Mouse (Mus musculus): ENCODE measurements around the gene Rcor1.

Rcor1 gene

DNA sequence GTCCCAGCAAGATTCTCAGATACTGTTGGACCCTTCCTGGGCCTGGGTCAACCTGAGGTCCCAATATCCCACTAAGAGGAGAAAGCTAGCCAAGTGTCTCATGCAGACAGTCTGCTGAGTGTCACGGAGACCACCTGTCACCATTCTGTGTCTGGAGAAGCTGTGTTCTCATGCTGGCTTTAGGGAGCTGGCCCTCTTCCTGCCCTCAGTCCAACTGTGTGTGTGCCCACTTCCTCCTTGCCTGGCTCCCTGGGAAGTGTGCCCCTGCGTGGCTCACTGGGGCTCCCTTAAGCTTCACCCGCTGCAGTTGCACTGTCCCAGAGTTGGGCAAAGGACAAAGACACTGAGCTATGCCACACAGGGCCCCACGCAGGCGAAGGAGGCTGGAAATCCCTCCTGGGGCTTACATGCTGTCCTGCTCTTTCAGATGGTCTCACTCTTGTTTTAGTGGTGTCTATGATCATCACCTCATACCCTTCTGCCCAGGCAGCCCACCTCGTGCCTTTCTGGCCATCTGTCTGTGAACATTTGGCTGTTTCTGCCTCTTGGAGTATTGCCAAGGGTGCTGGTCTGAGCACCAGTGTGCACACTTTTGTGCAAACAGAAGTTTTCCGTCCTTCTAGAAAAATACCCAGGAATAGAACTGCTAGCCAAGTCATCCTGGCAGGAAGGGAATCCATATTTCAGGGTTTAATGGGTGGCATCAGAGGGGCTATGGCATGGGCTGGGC, 114.0 kb downstream of the Rcor1 start:
- in situ Hi-C loops (cut with MboI; ENCODE audit: unreplicated experiment in 2 of 2) = no loop called here

DNA sequence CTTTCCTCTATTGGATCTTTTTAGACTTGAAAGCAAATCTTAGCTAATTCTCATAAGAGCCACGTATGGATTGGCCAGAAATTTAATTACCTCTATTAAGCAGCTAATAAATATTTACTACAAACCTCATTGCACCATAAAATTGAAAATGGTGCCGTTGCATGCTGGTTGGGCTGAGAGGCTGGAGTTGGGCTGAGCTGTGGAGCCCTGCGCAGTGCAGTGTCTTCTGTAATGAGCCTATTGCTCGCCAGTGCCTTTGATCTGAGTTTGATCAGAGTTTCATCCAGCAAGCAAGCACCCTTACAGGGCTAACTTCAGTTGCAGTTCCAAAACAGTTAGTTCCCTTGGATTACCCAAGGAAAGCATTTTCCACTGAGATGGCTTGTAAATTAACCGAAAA, 114.8 kb downstream of the Rcor1 start:
- in situ Hi-C loops (cut with MboI; ENCODE audit: unreplicated experiment in 2 of 2) = no loop called here

DNA sequence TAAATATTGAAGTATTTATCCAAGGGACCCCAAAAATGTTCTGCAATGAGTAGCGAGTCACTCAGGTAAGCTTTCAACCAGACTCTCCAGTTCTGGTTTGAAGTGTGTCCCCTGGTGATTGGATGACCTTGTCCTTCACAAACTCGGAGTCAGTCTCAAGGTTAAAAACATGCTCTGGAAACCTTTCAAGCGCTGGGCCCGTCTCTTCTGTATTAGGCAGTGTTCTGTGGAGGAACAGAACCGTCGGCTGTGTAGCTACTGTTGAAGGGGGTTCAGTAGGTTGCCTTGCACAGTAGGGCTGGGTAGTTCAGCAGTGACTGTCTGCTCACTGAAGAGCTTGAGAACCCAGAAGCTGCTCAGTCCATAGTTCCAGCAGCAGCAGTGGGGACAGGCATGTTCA, 115.5 kb downstream of the Rcor1 start:
- in situ Hi-C loops (cut with MboI; ENCODE audit: unreplicated experiment in 2 of 2) = no loop called here

GRCm38 (mm10) chr12:111155756-111156155, 116.6 kb downstream of the Rcor1 start:
- in situ Hi-C loops (cut with MboI; ENCODE audit: unreplicated experiment in 2 of 2) = no loop called here

GRCm38 (mm10) chr12:111159659-111160428, 120.7 kb downstream of the Rcor1 start:
- in situ Hi-C loops (cut with MboI; ENCODE audit: unreplicated experiment in 2 of 2) = loop anchor here in 1 of 2 experiments (10.0 kb wide), 1 partner anchor 1455 kb away; no protein-coding TSS in a partner anchor

DNA sequence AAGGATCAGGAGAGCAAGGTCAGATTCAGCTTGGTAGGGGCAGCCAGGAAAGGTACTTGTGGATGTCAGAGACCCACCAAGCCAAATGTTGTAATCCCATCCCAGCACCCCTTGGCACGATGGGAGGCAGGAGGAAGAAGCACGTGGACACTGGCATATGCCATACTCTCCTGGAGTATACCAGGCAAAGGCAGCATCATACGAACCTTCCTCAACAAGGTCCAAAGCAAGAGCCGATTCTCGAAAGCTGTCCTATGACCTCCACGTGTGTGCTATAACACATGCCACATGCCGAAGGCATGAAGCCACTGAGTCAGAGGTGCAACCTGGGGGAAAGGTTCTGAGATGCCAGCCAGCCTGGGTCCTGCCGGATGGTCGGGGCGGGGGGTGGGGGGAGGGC, 121.7 kb downstream of the Rcor1 start:
- in situ Hi-C loops (cut with MboI; ENCODE audit: unreplicated experiment in 2 of 2) = loop anchor here in 1 of 2 experiments (10.0 kb wide), 1 partner anchor 1454 kb away; no protein-coding TSS in a partner anchor

DNA sequence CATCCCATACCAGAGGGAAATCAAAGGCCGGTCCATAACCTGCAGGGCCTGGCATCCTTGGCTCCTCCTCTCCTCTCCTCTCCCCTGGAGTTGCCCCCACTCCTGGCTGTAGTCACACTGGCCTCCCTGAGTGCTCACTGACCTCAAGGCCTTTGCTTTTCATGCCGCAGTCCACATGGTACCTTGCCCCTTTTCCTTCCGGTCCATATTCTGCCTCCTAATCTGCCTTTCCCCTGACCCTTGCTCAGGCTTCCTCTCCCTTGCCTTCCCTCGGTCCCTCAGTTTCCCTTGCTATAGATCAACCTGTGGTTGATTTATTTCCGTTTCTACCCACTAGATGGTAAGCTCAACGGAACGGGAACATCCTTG, 122.8 kb downstream of the Rcor1 start:
- in situ Hi-C loops (cut with MboI; ENCODE audit: unreplicated experiment in 2 of 2) = loop anchor here in 1 of 2 experiments (10.0 kb wide), 1 partner anchor 1453 kb away; no protein-coding TSS in a partner anchor

GRCm38 (mm10) chr12:111162312-111163061, 123.3 kb downstream of the Rcor1 start:
- in situ Hi-C loops (cut with MboI; ENCODE audit: unreplicated experiment in 2 of 2) = loop anchor here in 1 of 2 experiments (10.0 kb wide), 1 partner anchor 1452 kb away; no protein-coding TSS in a partner anchor

GRCm38 (mm10) chr12:111164310-111164751, 125.2 kb downstream of the Rcor1 start:
- in situ Hi-C loops (cut with MboI; ENCODE audit: unreplicated experiment in 2 of 2) = loop anchor here in 1 of 2 experiments (10.0 kb wide), 1 partner anchor 1450 kb away; no protein-coding TSS in a partner anchor

DNA sequence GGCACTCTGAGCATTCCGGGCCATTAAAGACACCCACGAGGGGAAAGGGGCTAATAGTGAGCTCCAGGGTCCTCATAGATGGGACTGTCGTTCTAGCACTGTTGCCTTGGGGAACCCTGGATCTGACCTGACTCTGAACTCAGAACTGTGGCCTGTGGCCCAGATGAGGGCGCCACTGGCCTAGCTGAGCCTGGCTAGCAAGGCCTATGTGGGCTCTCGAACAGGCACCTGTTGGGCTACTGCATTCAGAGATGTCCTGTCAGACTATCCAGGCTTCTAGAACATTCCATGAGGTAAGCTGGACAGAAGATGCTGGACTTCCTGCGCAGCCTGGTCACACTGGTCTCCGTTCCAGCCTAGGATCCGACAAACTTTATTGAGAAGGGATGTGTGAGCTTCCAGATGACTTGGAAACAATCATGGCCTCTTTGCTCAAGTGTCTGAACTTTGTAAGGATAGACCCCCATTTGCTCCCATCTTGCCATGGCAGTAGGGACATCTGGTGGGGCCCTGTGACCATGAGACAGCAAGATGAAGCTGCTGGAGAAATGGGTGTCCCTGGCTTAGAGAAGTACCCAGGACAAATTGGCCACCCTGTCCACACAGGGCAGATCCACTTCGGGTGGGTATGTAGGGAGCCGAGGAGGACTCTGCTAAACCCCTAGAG, 126.1 kb downstream of the Rcor1 start:
- in situ Hi-C loops (cut with MboI; ENCODE audit: unreplicated experiment in 2 of 2) = loop anchor here in 1 of 2 experiments (10.0 kb wide), 1 partner anchor 1450 kb away; no protein-coding TSS in a partner anchor
